Mouse (Mus musculus) liver, embryonic 14.5 days (tissue): ENCODE measurements around the gene Rims4.

Experiments
- CTCF ChIP-seq: IDR thresholded peaks from 2 replicates; pipeline ENCODE4 v1.5.1; 2016; ENCODE audit warnings: antibody characterized with exemption, low read depth, control low read depth
- EP300 ChIP-seq: IDR thresholded peaks from 2 replicates; pipeline ENCODE4 v1.6.1; 2016; ENCODE audit warnings: antibody characterized with exemption, low read depth

GRCm38 (mm10) chr2:163825861-163826260 lies 92.6 kb downstream of the Rims4 start:
- TF ChIP-seq CTCF = no peak
- TF ChIP-seq EP300 = no peak
